Mouse (Mus musculus) bone marrow, adult 2 months (tissue): ENCODE measurements at regions not wholly inside any gene's neighbourhood (a gene's known extent, or its start where the extent isn't known, plus 50 kb on each side); places are given as distances from the start of the nearest gene placed in this dataset.

Source experiments
- CTCF ChIP-seq: fragments of 200-500 bp; IDR thresholded peaks from 2 replicates; pipeline ENCODE4 v1.5.1; 2011; ENCODE audit warnings: low read length, control low read depth; ENCODE audit not compliant: control insufficient read depth, insufficient read depth
- POLR2A ChIP-seq: fragments of 200-500 bp; IDR thresholded peaks from 2 replicates; pipeline ENCODE4 v1.6.1; 2011; ENCODE audit warnings: low read depth, mild to moderate bottlenecking, control low read depth, low read length, borderline replicate concordance; ENCODE audit not compliant: control insufficient read depth

- TF ChIP-seq POLR2A = no peak
- TF ChIP-seq CTCF = no peak
Measured at GRCm38 (mm10) chr10:62036815-62037214, 57.9 kb upstream of the Col13a1 start.
